Comparison of ENCODE assay signal across 17 mouse cellular contexts in genomic region chr3:27978030-27978723, GRCm38 (mm10). TPM values are rescaled to one million over a fixed set of nuclear protein-coding genes. Genes with fewer than 3 reads are reported as not detected.
DNase-seq lines count a peak whose midpoint lies in the region; ATAC-seq lines count a peak whose summit lies in the region.
"Had no signal": no experiment of that assay in that cellular context is flagged by ENCODE, and none has a peak within 500 bp of the region (broad histone marks: within the 10 kb centered on the region; RNA-seq: fewer than 3 reads in every experiment).

No protein-coding gene starts in this region.

- H3K9me3 ChIP-seq in midbrain, embryonic 14.5 days (ENCODE audit: control insufficient read depth, low read length): no peaks in the 10 kb centered on the region
- H3K9me3 ChIP-seq: embryonic facial prominence, embryonic 15.5 days; forebrain, embryonic 12.5 days; limb, embryonic 12.5 days had no signal

- ATAC-seq in midbrain, embryonic 14.5 days (ENCODE audit: low FRiP score, low TSS enrichment): no peak

- H3K4me1 ChIP-seq in midbrain, embryonic 14.5 days (ENCODE audit: control insufficient read depth, insufficient read depth, low read length): no peaks in the 10 kb centered on the region
- H3K4me1 ChIP-seq: forebrain, embryonic 12.5 days; limb, embryonic 12.5 days had no signal

- no peak overlapping the region for H3K9ac ChIP-seq in midbrain, embryonic 14.5 days (replicated peaks; ENCODE audit: low read length)
- H3K9ac ChIP-seq: embryonic facial prominence, embryonic 15.5 days; forebrain, embryonic 12.5 days; limb, embryonic 12.5 days had no signal

- no peaks in the 10 kb centered on the region for H3K36me3 ChIP-seq in midbrain, embryonic 14.5 days (ENCODE audit: control insufficient read depth, insufficient read depth, low read length)
- H3K36me3 ChIP-seq: embryonic facial prominence, embryonic 15.5 days; forebrain, embryonic 12.5 days; limb, embryonic 12.5 days had no signal

- peak; percentile 18 for DNase-seq in embryo, embryonic 11 days
- DNase-seq in embryo, embryonic 9.5 days (ENCODE audit: extremely low spot score): no peak
- peak; percentile 60 for DNase-seq in layer of hippocampus, adult 11-12 months (ENCODE audit: low spot score)
- DNase-seq in layer of hippocampus, adult 9-10 months (ENCODE audit: low spot score): no peak
- DNase-seq in 3T3-L1 (ENCODE audit: low read depth, low spot score): peak; percentile 31
- peak; percentile 34 for DNase-seq in midbrain, embryonic 14.5 days
- DNase-seq in adrenal gland, postnatal 36 days: no peak
- DNase-seq in kidney, postnatal 36 days: no peak
- DNase-seq: adrenal gland, adult 8-10 months; cerebellum, postnatal 36 days; gastrocnemius, postnatal 10 days; kidney, adult 8-10 months had no signal

- H3K4me3 ChIP-seq in midbrain, embryonic 14.5 days (replicated peaks; ENCODE audit: low read depth, low read length): no peak overlapping the region
- H3K4me3 ChIP-seq: embryonic facial prominence, embryonic 15.5 days; forebrain, embryonic 12.5 days; limb, embryonic 12.5 days had no signal

- H3K27me3 ChIP-seq in midbrain, embryonic 14.5 days (ENCODE audit: control insufficient read depth, insufficient read depth, low read length): no peaks in the 10 kb centered on the region
- H3K27me3 ChIP-seq: embryonic facial prominence, embryonic 15.5 days; forebrain, embryonic 12.5 days; limb, embryonic 12.5 days had no signal

- WGBS in midbrain, embryonic 14.5 days: 43% methylated on average over 9 of the region's 9 CpGs

- H3K4me2 ChIP-seq in midbrain, embryonic 14.5 days (ENCODE audit: low read length): no peak overlapping the region
- H3K4me2 ChIP-seq: embryonic facial prominence, embryonic 15.5 days; forebrain, embryonic 12.5 days; heart, embryonic 11.5 days; limb, embryonic 12.5 days had no signal

- H3K27ac ChIP-seq in midbrain, embryonic 14.5 days (replicated peaks; ENCODE audit: low read depth, low read length): no peak overlapping the region
- H3K27ac ChIP-seq: embryonic facial prominence, embryonic 15.5 days; forebrain, embryonic 12.5 days; macrophage had no signal

RNA-seq across cellular contexts. Expression of gene Pld1, which starts 39.7 kb away (rescaled TPM):
- 2.3 and 5.4 TPM in 2 replicates for polyA plus RNA-seq in midbrain, embryonic 14.5 days (2014; fragmentation: Nextera tagmentation; extraction: Ambion mirVana)
- total RNA-seq in adrenal gland, postnatal 36 days (2021): 1 to 10 TPM; 6.5 to 6.8 TPM

Comparison
In these comparisons a context has a peak if more than half of its experiments do, and no peak if none do; other contexts are left out.
1. DNase-seq: peak in embryo, embryonic 11 days (single experiment), layer of hippocampus, adult 11-12 months (single experiment), 3T3-L1 (single experiment) and midbrain, embryonic 14.5 days (single experiment); none in embryo, embryonic 9.5 days (single experiment), layer of hippocampus, adult 9-10 months (single experiment), adrenal gland, postnatal 36 days (0 of 2) and kidney, postnatal 36 days (0 of 2).